Mouse (Mus musculus) heart, adult 18-20 months (tissue): ENCODE measurements at regions not wholly inside any gene's neighbourhood (a gene's known extent, or its start where the extent isn't known, plus 50 kb on each side); places are given as distances from the start of the nearest gene placed in this dataset.

Experiments used
- DNase-seq, 2 experiments: peaks; one replicate each; pipeline ENCODE4 v3.0.0; 2021 to 2022; ENCODE audit warnings: mixed read lengths in 1 of 2

DNA sequence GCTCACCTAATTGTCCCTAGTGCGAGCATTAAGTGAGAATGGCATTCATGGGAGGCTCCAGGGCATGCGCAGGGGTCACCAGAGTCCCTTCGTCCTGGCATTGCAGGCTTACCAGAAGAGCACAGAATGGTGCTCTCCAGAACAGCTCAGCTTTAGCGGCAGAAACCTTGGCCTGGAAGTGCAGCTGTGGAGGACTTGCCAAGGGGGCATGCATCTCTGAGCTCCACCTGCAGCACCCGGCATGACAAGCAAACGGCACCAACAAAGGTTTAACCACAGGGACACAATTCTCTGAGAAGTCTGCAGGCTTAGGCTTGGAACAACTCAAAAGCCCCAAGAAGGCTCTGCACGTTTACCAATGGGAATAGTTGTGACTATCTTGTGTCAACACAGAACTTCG, 128.4 kb downstream of the Rpap3 start:
- no peak for DNase-seq

DNA sequence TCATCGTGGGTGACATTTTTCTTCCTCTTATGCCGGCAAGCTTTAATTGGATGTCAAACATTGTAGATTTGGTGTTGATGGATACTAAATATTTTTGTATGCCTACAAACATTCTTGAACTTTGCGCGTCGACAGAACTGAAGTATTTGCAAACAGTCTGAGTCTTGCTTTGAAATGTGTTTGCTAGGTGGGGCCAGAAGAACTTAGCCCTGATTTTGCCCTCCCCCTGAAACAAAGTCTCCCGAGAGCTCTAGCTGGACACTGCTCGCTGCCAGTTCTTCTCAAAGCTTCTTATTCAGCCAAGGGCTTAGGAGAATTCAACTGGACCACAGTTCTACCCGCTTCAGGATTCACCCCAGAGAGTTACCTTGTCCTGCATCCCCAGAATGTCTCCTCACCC, 133.0 kb downstream of the Rpap3 start:
- no peak for DNase-seq

DNA sequence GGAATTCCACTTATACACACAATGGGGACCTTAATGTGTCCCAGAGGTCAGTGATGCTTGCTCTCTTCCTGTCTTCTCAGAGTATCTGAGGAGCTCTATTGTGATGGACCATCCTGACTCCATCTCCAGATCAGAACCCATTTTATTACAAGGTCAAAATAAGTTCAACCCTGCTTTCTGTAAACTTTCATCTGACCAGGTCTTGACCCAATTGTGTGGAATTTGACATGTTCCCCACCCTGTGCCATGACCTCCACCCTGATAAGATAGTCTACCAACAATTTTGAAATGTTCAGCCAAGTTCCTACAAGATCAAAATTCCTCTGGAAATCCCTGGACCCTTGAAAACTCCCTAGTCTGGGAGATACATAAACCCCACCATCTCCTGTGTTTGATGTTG, 133.7 kb downstream of the Rpap3 start:
- DNase-seq: peak in 1 of 2 experiments; percentile 51

DNA sequence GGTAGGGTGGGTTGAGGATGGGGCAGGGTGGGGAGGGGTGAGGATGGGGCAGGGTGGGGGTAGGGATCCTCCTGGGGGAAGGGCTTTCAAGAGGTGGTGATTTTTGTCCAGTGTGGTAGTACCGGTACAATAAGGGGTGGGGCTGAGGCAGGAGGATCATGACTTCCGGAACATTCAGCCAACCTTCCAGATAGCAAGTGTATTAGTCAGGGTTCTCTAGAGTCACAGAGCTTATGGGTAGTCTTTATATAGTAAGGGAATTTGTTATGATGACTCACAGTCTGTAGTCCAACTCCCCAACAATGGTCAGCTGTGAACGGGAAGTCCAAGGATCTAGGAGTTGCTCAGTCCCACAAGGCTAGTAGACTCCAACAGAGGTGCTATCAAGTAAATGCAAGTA, 145.5 kb downstream of the Rpap3 start:
- no peak for DNase-seq

DNA sequence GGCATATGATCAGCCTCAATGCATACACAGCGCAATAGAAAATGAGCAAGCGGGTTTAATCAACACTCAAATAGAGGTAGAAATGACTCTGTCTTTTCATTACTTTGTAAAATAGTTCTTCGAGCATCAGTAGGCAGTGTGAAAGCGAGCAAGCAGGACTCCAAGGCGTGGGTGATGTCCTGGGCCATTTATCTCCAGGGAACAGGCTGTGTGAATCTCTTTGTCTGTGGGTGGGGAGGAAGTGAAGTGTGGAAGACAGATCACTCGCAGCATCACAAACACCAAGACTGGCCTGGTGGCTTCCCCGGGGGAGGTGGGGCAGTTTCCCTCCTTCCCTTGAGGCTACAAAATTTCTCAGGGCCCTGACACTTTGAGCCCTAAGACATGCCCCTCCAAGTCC, 146.9 kb downstream of the Rpap3 start:
- no peak for DNase-seq

DNA sequence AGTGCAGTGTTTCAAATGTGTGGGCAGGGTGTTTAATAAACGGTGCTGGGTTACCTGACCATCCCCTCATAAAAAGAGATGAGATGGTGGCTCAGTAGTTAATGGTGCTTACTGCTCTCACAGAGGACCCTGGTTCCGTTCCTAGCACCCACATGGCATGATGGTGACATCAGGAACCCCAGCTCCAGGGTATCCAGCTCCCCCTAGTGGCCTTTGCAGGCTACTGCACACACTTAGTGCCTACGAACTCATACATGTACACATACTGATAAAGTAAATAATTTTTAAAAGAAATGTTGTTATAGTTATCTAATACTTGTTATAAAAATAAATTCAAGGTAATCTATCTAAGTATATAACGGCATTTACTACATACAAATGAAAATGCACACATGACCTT, 157.3 kb downstream of the Rpap3 start:
- no peak for DNase-seq

DNA sequence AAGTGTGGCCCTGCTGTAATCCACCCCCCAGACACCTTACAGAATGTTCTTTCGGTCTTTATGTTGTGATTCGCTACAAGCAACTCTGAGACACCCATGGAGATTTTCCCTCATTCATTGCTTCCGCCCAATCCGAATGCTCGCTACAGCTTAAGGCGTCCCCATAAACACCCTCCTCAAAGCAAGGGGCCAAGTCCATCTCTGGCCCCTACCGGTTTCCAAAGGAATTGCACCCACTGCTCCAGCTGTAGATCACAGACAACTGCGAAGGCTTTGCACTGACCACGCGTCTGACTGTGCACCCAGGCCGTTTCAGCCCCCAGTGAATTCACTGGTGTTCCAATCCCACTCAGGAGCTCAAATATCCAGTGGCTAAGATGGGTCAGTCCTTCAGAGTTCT, 160.6 kb downstream of the Rpap3 start:
- no peak for DNase-seq

DNA sequence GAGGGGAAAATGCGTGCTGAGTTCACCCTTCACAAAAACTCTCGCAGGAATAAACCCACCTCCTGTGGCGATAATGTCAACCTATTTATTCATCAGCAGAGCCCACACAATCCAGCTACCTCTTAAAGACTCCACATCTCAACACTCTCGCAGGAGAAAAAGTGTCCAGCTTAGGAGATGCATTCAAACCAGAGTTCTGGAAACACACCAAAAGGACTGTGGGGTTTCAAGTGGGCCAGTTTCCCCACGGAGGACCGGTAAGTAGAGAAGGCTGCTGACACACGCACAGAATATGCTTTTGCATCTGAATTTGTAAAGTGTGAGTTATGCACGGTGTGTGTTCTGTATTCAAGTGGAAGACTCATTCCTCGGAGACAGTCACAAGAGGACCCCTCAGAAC, 164.0 kb downstream of the Rpap3 start:
- no peak for DNase-seq

DNA sequence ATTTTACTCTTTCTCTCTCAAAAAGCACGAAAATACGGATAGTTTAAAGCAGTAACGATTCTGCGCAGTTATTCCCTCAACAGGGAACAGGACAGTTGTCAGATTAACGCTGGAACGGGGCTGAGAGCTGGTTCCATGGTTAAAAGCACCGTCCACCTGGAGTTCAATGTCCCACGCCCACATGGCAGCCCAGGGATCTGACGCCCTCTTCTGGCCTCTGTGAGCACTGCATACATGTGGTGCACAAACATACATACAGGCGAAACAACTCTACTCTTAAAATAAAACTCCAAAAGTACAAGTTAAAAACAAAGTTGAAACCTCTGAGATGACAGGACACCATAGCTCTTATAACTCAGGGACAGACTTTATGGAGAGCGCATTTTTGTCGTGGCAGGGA, 169.5 kb downstream of the Rpap3 start:
- no peak for DNase-seq

DNA sequence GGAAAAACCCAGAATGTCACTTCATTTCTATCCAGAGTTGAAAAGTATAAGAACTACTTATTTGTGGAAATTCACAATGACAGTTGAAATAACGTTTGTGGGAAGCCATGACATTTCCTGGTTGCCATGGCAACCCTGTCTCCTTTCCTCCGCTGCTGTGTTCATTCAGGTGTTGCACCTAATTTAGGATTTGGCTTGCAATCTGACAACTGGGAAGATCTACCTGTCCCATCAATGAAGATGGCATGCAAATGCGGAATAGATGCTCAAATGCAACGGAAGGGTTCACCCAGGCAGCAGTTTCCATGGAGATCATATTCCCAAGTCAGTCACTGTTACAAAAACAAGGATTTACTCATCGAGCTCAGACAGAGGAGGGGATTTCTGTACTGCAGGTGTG, 170.7 kb downstream of the Rpap3 start:
- no peak for DNase-seq

DNA sequence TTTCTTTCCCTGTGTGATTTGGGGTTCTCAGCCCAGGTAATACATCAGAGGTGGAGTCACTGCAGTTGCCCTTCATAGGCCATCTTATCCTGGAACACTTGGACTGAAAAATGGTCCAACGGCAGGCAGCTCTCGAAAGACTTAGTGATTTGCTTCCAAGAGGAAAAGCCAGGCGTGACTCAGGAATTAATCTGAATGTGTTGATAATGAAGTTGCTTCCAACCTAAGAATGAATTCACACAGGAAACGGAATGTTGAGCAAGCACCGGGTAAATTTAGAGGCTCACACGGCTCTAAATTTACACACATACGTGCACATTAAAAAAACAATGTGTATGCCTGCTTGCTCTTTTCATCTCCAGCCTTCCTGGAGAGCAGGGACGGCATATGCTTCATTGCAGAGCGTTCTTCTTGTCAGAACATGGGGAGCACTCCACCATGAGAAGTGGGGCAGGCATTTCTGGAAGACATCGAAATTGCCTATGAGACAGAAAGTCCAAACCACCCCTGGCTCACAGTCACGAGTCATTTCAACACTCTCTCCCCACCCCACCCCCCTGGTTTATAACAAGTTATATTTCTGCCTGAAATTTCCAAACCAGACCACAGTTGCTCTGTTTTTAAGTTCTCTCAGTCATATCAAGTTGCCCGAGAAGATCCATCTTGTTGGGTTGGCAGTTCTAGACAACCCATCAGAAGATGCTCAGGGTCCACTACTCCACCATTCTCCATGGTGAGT, 171.9 kb downstream of the Rpap3 start:
- peak; percentile 27 to 38 for DNase-seq

DNA sequence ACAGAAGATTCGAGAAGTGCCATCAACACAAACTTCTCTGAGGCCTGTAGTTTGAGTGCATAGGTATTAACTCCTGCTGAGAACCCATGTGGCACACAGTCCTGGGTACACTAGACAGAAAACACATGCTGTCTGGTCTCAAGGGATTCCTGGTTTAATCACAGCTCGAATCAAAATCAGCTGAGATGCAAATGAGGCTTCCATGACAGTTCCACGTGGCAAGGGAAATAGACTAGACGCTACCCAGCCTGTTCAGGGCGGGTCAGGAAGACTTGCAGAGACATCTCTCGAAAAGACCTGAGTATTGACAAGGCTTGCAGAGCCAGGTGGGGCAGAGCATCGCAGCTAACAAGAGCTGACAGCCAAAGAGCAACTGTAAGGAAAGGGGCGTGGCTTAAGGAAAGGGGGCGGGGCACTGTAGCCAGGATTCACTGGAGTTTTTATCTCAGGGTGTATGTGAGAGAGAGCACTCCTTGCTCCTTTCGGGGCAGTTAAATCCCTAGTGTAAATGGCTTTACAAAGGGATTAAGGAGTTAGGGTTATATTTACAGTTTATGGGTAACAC, 173.2 kb downstream of the Rpap3 start:
- DNase-seq: no peak

DNA sequence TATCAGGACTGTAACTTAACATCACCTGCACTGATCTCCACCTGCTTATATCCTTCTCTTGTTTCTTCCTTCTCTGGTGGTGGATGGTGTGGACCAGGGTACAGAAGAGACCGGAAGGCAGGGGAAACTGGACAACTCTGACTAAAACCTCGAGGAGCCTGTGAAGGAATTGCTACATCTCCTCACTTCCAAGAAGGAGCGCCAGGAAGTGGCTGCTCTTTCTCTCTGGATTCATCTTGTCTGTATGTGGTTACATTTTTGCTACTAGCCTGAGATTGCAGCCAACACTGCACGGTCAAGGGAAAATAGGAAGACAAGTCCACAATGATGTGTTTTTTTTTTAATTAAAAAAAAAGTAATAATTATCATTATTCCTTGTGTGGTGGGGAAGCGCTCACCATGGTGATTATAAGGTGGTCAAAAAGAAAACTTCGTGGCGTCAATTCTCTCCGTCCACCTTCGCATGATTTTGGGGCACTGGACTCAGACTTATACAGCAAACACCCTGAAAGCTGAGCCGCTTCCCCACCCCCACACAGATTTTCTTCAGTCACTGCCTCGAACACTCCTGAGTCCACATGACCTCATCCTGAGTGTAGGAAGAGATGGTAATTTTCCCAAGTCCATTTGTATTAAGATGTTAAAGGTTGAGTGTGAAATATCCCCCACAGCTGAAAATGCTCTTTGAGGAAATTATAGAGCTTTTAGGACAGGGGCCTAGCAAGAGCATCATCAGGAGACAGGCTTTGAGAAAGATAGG, 177.2 kb downstream of the Rpap3 start:
- no peak for DNase-seq

DNA sequence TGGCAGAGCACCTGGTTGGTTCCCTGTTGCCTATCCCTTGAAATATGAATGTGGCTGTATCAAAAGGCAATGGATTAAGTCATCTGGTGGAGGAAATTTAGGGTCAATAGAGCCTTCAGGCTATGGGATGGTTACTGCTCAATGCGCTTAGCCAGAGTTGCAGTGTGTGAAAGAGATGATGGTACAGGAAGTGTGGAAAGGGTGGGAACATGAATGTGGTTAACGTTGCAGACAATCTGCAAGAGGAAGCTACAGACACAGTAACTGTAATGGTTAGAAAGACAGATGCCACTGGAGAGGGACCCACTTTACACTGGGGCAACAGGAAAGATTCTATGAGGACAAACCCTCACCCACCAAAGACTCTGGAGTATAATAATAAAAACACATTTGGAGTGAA, 185.2 kb downstream of the Rpap3 start:
- no peak for DNase-seq

DNA sequence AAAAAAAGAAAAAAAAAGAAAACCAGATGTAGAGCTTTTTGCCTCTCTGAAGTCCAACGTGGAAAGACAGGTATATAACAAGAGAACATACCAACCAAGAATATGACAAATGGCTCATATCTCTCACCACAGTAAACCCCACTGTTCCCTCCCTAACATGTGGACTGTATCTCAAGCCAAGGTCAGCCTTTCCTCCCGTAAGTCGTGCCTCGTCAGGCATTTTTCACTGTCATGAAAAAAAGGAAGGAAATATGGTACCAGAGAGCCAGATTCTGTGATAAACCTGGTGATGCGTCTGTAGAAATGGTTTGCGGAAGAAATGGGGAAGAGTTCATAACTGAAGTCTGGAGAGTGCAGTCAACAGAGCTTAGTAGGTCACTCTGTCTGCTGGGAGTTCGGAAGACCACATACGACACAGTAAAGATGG, 185.7 kb downstream of the Rpap3 start:
- DNase-seq: no peak

DNA sequence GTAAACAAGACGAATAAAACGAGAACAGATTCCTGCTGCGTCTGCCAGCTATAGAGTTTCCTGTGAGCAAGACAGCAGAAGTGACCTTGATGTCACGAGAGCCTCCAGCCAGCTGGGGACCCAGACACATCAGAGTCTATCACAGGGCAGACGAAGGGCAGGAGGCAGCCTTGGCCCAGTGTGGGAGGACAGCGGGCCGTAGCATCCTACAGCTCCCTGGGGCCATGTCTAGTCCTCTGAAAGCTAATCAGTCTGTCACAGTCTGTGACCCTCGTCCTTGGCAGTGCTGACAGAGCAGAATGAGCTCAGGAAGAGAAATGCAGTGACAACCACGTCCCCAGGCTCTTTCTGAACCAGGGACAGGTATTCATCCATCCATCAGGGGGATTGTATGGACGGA, 187.7 kb downstream of the Rpap3 start:
- DNase-seq: no peak

DNA sequence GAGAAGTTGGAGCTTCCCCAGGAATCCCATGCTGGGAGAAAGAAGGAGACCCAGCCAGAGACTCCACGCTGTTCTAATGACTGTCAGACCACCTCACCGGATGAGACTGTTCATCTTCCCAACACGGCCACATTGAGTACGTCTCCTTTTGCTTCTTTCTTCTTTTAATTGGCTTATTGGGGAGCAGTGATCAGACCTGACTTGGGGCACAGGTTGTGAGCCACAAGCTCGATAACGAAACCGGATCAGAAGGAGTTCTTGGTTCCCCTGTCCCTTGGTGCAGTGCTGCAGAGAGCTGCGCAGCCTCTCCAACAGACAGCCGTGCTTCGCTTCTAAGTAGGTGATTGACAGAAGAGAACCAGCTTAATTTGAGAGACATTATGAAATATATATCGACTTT, 188.4 kb downstream of the Rpap3 start:
- no peak for DNase-seq

DNA sequence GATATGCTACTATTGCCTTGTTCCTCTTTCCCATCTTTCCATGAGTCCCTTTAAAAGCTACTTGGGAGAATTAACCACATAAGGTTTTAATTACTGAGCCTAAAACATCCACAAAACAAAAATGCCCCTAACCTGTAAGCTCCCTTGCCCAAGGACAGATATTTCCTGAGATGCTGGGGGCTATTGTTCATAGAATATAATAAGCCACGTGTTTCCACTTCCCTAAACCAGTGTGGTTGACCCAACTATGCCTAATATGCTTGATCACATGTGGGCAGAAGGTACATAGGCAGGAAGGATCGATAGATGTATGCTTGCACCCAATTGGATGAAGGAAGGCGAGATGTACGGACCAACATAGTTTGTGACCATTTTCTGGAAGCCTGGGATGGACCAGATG, 189.9 kb downstream of the Rpap3 start:
- no peak for DNase-seq

DNA sequence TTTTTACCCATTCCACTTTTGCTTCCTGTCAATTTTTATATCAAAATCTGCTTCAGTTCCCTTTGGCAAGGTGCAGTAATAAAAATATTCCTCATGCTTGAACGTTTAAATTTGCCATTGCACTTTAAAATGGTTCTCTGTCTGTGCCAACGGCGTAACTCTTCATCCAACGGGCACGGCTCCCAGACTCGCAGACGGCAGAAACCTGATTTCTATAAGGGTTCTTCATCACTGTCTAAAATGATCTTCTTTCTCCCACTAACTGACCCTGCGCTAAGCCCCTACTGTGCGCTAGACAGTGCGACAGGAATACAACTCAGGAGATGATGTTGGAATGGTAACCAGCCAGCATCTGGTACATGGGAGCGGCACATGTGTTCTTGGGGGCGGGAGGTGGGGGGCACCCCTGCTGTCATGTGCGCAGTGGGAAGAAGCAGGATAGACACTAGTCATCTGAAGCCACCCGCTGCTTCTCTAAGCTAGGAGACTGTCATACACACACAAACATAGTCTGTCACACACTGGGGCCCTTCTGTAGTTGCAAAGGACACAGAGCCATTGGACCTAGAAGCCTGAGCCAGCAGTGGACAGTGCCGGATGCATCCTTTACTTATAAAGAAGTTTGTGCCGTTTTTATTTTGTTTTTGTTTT, 197.8 kb downstream of the Rpap3 start:
- DNase-seq: no peak

DNA sequence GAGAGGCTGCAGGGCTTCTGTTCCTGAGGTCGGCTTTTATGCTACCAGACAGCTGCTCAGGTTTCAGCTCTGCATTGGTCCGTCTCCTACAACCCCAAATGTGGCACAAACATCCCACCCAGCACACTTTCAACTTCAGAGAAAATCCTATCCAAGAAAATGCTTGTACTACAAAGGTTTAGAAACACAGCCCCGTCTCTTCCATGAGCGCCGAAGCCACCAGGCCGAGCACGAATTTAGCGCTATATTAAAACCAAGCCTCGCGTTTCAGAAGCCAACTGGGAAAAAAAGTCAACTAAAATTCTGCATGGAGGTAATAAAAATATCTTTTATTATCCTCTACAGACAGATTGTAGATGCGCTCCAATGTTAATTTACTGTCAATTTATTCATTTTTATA, 198.4 kb downstream of the Rpap3 start:
- no peak for DNase-seq

DNA sequence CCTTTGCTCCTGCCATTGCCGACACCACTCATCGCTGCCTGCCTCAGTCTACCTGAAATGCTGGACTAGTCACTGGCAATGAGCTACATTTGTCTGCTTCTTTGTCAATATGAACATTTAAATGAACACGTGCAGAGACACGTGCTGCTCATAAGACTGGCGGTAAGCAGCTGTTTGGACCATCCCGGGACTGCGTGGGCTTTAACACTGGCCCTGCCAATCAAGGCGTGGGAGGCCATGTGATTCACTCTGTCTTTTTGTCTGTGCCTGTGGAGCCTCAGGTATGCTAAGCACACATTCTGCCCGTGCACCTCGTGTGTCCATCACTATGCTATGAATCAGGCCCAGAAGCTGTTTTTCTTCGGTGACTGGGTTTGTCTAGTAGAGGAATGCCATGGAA, 199.9 kb downstream of the Rpap3 start:
- no peak for DNase-seq

DNA sequence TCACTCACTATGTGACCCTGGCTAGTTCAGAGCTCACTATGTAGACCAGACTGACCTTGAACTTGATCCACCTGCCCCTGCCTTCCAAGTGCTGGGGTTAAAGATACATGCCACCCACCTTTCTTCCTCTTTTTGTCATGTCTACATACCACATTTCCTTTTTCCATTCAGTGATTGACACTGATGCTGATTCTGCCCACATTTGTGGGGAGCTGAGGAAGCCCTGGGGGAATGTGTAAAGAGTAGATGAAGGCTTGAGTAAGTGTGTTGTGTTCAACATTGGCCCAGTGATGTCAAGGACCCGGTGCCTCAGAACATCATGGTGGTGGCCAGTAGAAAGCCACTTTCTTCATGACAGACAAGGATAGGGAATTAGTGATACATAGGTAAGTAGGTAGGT, 201.3 kb downstream of the Rpap3 start:
- no peak for DNase-seq

DNA sequence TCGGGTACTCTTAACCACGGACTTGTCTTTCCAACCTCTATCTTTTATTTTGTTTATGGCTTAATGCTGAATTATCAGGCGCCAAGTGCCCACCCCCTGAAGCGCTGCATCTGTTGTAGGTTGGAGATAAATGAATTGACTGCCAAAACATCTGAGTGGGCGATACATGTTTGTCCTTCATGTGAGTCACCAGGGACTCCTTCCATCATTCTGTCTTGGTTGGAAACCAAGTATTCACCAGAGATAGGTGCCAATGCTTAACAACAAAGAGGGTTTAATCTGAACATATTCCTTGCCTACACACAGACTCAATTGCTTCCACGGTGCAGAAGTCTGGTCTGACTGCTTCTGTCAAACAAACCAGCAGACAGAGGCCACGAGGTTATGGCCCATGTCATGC, 203.6 kb downstream of the Rpap3 start:
- no peak for DNase-seq
